Mouse (Mus musculus) limb, embryonic 15.5 days (tissue): ENCODE results near the gene Taf5. TPM values are rescaled to one million over a fixed set of nuclear protein-coding genes. Genes with fewer than 3 reads are reported as not detected.

Experiments
- ATAC-seq: fragments of 200-750 bp; cut with Nextera tagmentation; 2 replicates; pipeline ENCODE4 v1.8.0; 2017; ENCODE audit warnings: low read depth, moderate TSS enrichment; ENCODE audit not compliant: insufficient number of reproducible peaks, low FRiP score, low TSS enrichment
- H3K27ac ChIP-seq: fragments of 300-500 bp; sonication (generic); 2 replicates; pipeline ENCODE4 v1.5.1; 2015; ENCODE audit warnings: moderate library complexity, mild to moderate bottlenecking, inconsistent platforms
- H3K27me3 ChIP-seq: fragments of 300-500 bp; sonication (generic); 2 replicates; pipeline ENCODE4 v1.6.1; 2015; ENCODE audit warnings: inconsistent platforms
- H3K36me3 ChIP-seq: fragments of 300-500 bp; sonication (generic); 2 replicates; pipeline ENCODE4 v1.6.1; 2015; ENCODE audit warnings: inconsistent platforms
- H3K4me1 ChIP-seq: fragments of 300-500 bp; sonication (generic); 2 replicates; pipeline ENCODE4 v1.6.1; 2015; ENCODE audit warnings: inconsistent platforms
- H3K4me2 ChIP-seq: fragments of 300-500 bp; sonication (generic); 2 replicates; pipeline ENCODE4 v1.6.1; 2015; ENCODE audit warnings: mild to moderate bottlenecking, inconsistent platforms
- H3K4me3 ChIP-seq: fragments of 300-500 bp; sonication (generic); 2 replicates; pipeline ENCODE4 v1.5.1; 2015; ENCODE audit warnings: mild to moderate bottlenecking, inconsistent platforms
- H3K9ac ChIP-seq: fragments of 300-500 bp; sonication (generic); 2 replicates; pipeline ENCODE4 v1.6.1; 2015; ENCODE audit warnings: inconsistent platforms
- H3K9me3 ChIP-seq: fragments of 300-500 bp; sonication (generic); 2 replicates; pipeline ENCODE4 v1.6.1; 2016; ENCODE audit warnings: inconsistent platforms
- WGBS: fragments of 180-500 bp; shearing (Covaris S2); methylation state at CpG from one replicate; pipeline ENCODE4 v1.1.7; 2015; 5-methylcytosine and 5-hydroxymethylcytosine counted together
- polyA plus RNA-seq: library from polyadenylated mRNA; unstranded; fragments of >200 nt; fragmentation: Nextera tagmentation; extraction: Ambion mirVana; gene quantifications from 2 replicates; pipeline ENCODE4 v1.2.1, GENCODE M21; 2015

Gene Taf5
- polyA plus RNA-seq, 1 experiment from 2014 or later = 4.6 TPM

- WGBS = 85% methylated on average over 3 of the region's 3 CpGs
These were observed 26.6 kb upstream of the Taf5 start for GRCm38 (mm10) chr19:47040720-47041473.

GRCm38 (mm10) chr19:47043608-47044007 is 23.9 kb upstream of the Taf5 start:
- no peak for ATAC-seq
- Histone ChIP-seq H3K9ac (no peak overlapping the region), H3K27me3 (no peaks in the 10 kb centered on the region), H3K4me3 (no peak overlapping the region), H3K4me2 (no peak overlapping the region), H3K36me3 (peaks cover 45% of the 10 kb centered on the region), H3K9me3 (no peaks in the 10 kb centered on the region), H3K4me1 (no peaks in the 10 kb centered on the region), H3K27ac (no peak overlapping the region)
- WGBS = 89% methylated on average over 3 of the region's 3 CpGs

More at GRCm38 (mm10) chr19:47040720-47041473, 26.6 kb upstream of the Taf5 start:
- H3K27me3 ChIP-seq = no peaks in the 10 kb centered on the region
- H3K4me2 ChIP-seq = no peak overlapping the region
- H3K27ac ChIP-seq = no peak overlapping the region
- no peaks in the 10 kb centered on the region for H3K9me3 ChIP-seq
- ATAC-seq = no peak
- H3K4me1 ChIP-seq = no peaks in the 10 kb centered on the region
- H3K4me3 ChIP-seq = no peak overlapping the region
- no peak overlapping the region for H3K9ac ChIP-seq
- peaks cover 47% of the 10 kb centered on the region for H3K36me3 ChIP-seq

GRCm38 (mm10) chr19:47046343-47046742 is 21.2 kb upstream of the Taf5 start:
- Histone ChIP-seq H3K4me3 (no peak overlapping the region), H3K4me2 (no peak overlapping the region), H3K27me3 (no peaks in the 10 kb centered on the region), H3K4me1 (peaks cover 16% of the 10 kb centered on the region), H3K27ac (no peak overlapping the region), H3K9me3 (no peaks in the 10 kb centered on the region), H3K36me3 (peaks cover 28% of the 10 kb centered on the region), H3K9ac (no peak overlapping the region)
- WGBS = 100% methylated on average over 1 of the region's 1 CpGs
- ATAC-seq = no peak

- peaks cover 25% of the 10 kb centered on the region for H3K36me3 ChIP-seq
- WGBS = 83% methylated on average over 13 of the region's 13 CpGs
- no peak for ATAC-seq
These were observed 20.2 kb upstream of the Taf5 start for GRCm38 (mm10) chr19:47047236-47047833.

GRCm38 (mm10) chr19:47049061-47049460 is 18.5 kb upstream of the Taf5 start:
- Histone ChIP-seq H3K27ac (no peak overlapping the region), H3K9ac (no peak overlapping the region), H3K4me1 (peaks cover 16% of the 10 kb centered on the region), H3K4me3 (no peak overlapping the region; the same call in 1 of the 2 replicates), H3K9me3 (no peaks in the 10 kb centered on the region), H3K36me3 (peaks cover 22% of the 10 kb centered on the region), H3K27me3 (no peaks in the 10 kb centered on the region), H3K4me2 (no peak overlapping the region)
- WGBS = 58% methylated on average over 4 of the region's 4 CpGs
- no peak for ATAC-seq

More at GRCm38 (mm10) chr19:47047236-47047833, 20.2 kb upstream of the Taf5 start:
- H3K27ac ChIP-seq = no peak overlapping the region
- peaks cover 16% of the 10 kb centered on the region for H3K4me1 ChIP-seq
- H3K9ac ChIP-seq = no peak overlapping the region
- H3K27me3 ChIP-seq = no peaks in the 10 kb centered on the region
- H3K4me2 ChIP-seq = no peak overlapping the region
- no peaks in the 10 kb centered on the region for H3K9me3 ChIP-seq
- no peak overlapping the region for H3K4me3 ChIP-seq

GRCm38 (mm10) chr19:47049840-47050239 is 17.7 kb upstream of the Taf5 start:
- Histone ChIP-seq H3K27me3 (no peaks in the 10 kb centered on the region), H3K27ac (no peak overlapping the region), H3K9me3 (no peaks in the 10 kb centered on the region), H3K4me3 (peak overlapping the region; percentile 88), H3K4me1 (peaks cover 16% of the 10 kb centered on the region), H3K4me2 (peak overlapping the region; percentile 78), H3K36me3 (peaks cover 19% of the 10 kb centered on the region), H3K9ac (peak overlapping the region; percentile 83)
- WGBS = 3% methylated on average over 7 of the region's 7 CpGs
- ATAC-seq = no peak

GRCm38 (mm10) chr19:47050271-47051032 is 17.1 kb upstream of the Taf5 start, which contains the start of gene Pcgf6:
TSS of gene Pcgf6 (minus strand) at chr19:47050906.
- no peaks in the 10 kb centered on the region for H3K27me3 ChIP-seq
- H3K9me3 ChIP-seq = no peaks in the 10 kb centered on the region
- under 1% methylated on average over 73 of the region's 75 CpGs for WGBS
- H3K4me1 ChIP-seq = peaks cover 16% of the 10 kb centered on the region
- peaks cover 15% of the 10 kb centered on the region for H3K36me3 ChIP-seq
- H3K4me3 ChIP-seq = peak within 1 kb of the TSS; percentile 88
- peak within 1 kb of the TSS; percentile 83 for H3K9ac ChIP-seq
- peak within 1 kb of the TSS; percentile 78 for H3K4me2 ChIP-seq
- peak; percentile 87 for ATAC-seq
- peak within 1 kb of the TSS; percentile 90 for H3K27ac ChIP-seq

- ATAC-seq = no peak
These were observed 14.6 kb upstream of the Taf5 start for GRCm38 (mm10) chr19:47052927-47053326.

GRCm38 (mm10) chr19:47053471-47053870 is 14.1 kb upstream of the Taf5 start:
- ATAC-seq = no peak
- no peak overlapping the region for H3K4me3 ChIP-seq
- 79% methylated on average over 4 of the region's 4 CpGs for WGBS

More at GRCm38 (mm10) chr19:47052927-47053326, 14.6 kb upstream of the Taf5 start:
- H3K4me3 ChIP-seq = no peak overlapping the region
- H3K36me3 ChIP-seq = no peaks in the 10 kb centered on the region; the same call in 1 of the 2 replicates
- no peaks in the 10 kb centered on the region for H3K27me3 ChIP-seq
- peaks cover 16% of the 10 kb centered on the region for H3K4me1 ChIP-seq
- no peak overlapping the region for H3K4me2 ChIP-seq
- WGBS = 85% methylated on average over 4 of the region's 4 CpGs
- no peaks in the 10 kb centered on the region for H3K9me3 ChIP-seq
- H3K9ac ChIP-seq = no peak overlapping the region
- no peak overlapping the region for H3K27ac ChIP-seq

GRCm38 (mm10) chr19:47057684-47058083 is 9.9 kb upstream of the Taf5 start:
- Histone ChIP-seq H3K4me2 (no peak overlapping the region), H3K4me1 (no peaks in the 10 kb centered on the region), H3K36me3 (no peaks in the 10 kb centered on the region), H3K9ac (no peak overlapping the region), H3K27ac (no peak overlapping the region), H3K4me3 (no peak overlapping the region), H3K27me3 (no peaks in the 10 kb centered on the region), H3K9me3 (no peaks in the 10 kb centered on the region)
- whole genome bisulfite sequencing = 63% methylated on average over 1 of the region's 1 CpGs
- ATAC-seq = no peak

More at GRCm38 (mm10) chr19:47053471-47053870, 14.1 kb upstream of the Taf5 start:
- no peak overlapping the region for H3K27ac ChIP-seq
- H3K9me3 ChIP-seq = no peaks in the 10 kb centered on the region
- H3K4me1 ChIP-seq = peaks cover 16% of the 10 kb centered on the region
- no peak overlapping the region for H3K4me2 ChIP-seq
- no peak overlapping the region for H3K9ac ChIP-seq
- H3K27me3 ChIP-seq = no peaks in the 10 kb centered on the region
- no peaks in the 10 kb centered on the region for H3K36me3 ChIP-seq

- no peaks in the 10 kb centered on the region for H3K9me3 ChIP-seq
- H3K4me2 ChIP-seq = no peak overlapping the region
- peaks cover 10% of the 10 kb centered on the region for H3K4me1 ChIP-seq
- no peaks in the 10 kb centered on the region for H3K27me3 ChIP-seq
- H3K36me3 ChIP-seq = peaks cover under 1% of the 10 kb centered on the region; the same call in 1 of the 2 replicates
- H3K9ac ChIP-seq = no peak overlapping the region
- no peak overlapping the region for H3K27ac ChIP-seq
- 90% methylated on average over 3 of the region's 3 CpGs for WGBS
- no peak overlapping the region for H3K4me3 ChIP-seq
- ATAC-seq = no peak
These were observed 1.7 kb upstream of the Taf5 start for GRCm38 (mm10) chr19:47065860-47066259.
